Mouse (Mus musculus) thymus, postnatal 0 days (tissue): ENCODE measurements around the gene Sh2b2. TPM values are rescaled to one million over a fixed set of nuclear protein-coding genes. Genes with fewer than 3 reads are reported as not detected.
"Not testable (repeated sequence)": the region's sequence is repeated elsewhere in the genome, so short reads cannot be mapped to it uniquely, and the experiment has no call there.

Experiments
- DNase-seq: peaks from one replicate; pipeline ENCODE4 v3.0.0-alpha.2; 2015; ENCODE audit warnings: low spot score
- polyA plus RNA-seq: library from polyadenylated mRNA; unstranded; fragments of >200 nt; fragmentation: Nextera tagmentation; extraction: Ambion mirVana; gene quantifications from 2 replicates; pipeline ENCODE4 v1.2.1, GENCODE M21; 2015

Sh2b2 gene
- polyA plus RNA-seq, 1 experiment from 2014 or later: 2.6 TPM

GRCm38 (mm10) chr5:136241161-136241560, 5.2 kb downstream of the Sh2b2 start:
- peak; percentile 37 for DNase-seq

- peak; percentile 27 for DNase-seq
These were observed 6.0 kb downstream of the Sh2b2 start for GRCm38 (mm10) chr5:136240381-136240780.

GRCm38 (mm10) chr5:136237607-136238006, 8.7 kb downstream of the Sh2b2 start:
- no peak for DNase-seq

- DNase-seq: no peak
These were observed 9.7 kb downstream of the Sh2b2 start for GRCm38 (mm10) chr5:136236611-136237010.

- DNase-seq: no peak
These were observed 15.9 kb downstream of the Sh2b2 start for GRCm38 (mm10) chr5:136230348-136231035.

GRCm38 (mm10) chr5:136226246-136226876, 20.0 kb downstream of the Sh2b2 start:
- DNase-seq: no peak

GRCm38 (mm10) chr5:136218585-136218984, 27.8 kb downstream of the Sh2b2 start:
- no peak for DNase-seq

GRCm38 (mm10) chr5:136217932-136218381, 28.4 kb downstream of the Sh2b2 start:
- no peak for DNase-seq

- DNase-seq: peak; percentile 57
These were observed 29.2 kb downstream of the Sh2b2 start for GRCm38 (mm10) chr5:136217004-136217665.

GRCm38 (mm10) chr5:136215958-136216357, 30.4 kb downstream of the Sh2b2 start:
- DNase-seq: no peak

GRCm38 (mm10) chr5:136215211-136215610, 31.1 kb downstream of the Sh2b2 start:
- DNase-seq: peak; percentile 12

GRCm38 (mm10) chr5:136213716-136214115, 32.6 kb downstream of the Sh2b2 start:
- no peak for DNase-seq

- no peak for DNase-seq
These were observed 33.6 kb downstream of the Sh2b2 start for GRCm38 (mm10) chr5:136212716-136213115.

- DNase-seq: not testable (repeated sequence)
These were observed 34.8 kb downstream of the Sh2b2 start for GRCm38 (mm10) chr5:136211341-136212102.

- DNase-seq: no peak
These were observed 35.8 kb downstream of the Sh2b2 start for GRCm38 (mm10) chr5:136210549-136210948.

- DNase-seq: peak; percentile 52
These were observed 44.5 kb downstream of the Sh2b2 start for GRCm38 (mm10) chr5:136201832-136202231.

GRCm38 (mm10) chr5:136199526-136199925, 46.8 kb downstream of the Sh2b2 start:
- DNase-seq: peak; percentile 6

GRCm38 (mm10) chr5:136198474-136199391, 47.6 kb downstream of the Sh2b2 start, which contains the start of gene Prkrip1:
Prkrip1 (minus strand) TSS chr5:136198963.
- peak; percentile 98 for DNase-seq

- no peak for DNase-seq
These were observed 54.5 kb downstream of the Sh2b2 start for GRCm38 (mm10) chr5:136191870-136192269.

GRCm38 (mm10) chr5:136186723-136187122, 59.6 kb downstream of the Sh2b2 start:
- peak; percentile 80 for DNase-seq
